Mouse (Mus musculus) thymus, adult 2 months (tissue): Measurements from ENCODE around the gene Irf2bp2. TPM values are rescaled to one million over a fixed set of nuclear protein-coding genes. Genes with fewer than 3 reads are reported as not detected.
"Not testable (repeated sequence)": the region's sequence is repeated elsewhere in the genome, so short reads cannot be mapped to it uniquely, and the experiment has no call there.

ENCODE experiments used
- DNase-seq: peaks from one replicate; pipeline ENCODE4 v3.0.0; 2021
- H3K27ac ChIP-seq: fragments of 200-500 bp; 2 replicates; pipeline ENCODE4 v1.5.1; 2012; ENCODE audit warnings: low read length, control low read depth; ENCODE audit not compliant: control insufficient read depth, insufficient read depth
- H3K27me3 ChIP-seq: fragments of 200-500 bp; 2 replicates; pipeline ENCODE4 v1.6.1; 2012; ENCODE audit warnings: mild to moderate bottlenecking, low read length, moderate library complexity, mixed read lengths; ENCODE audit not compliant: control insufficient read depth, insufficient read depth
- H3K36me3 ChIP-seq: fragments of 200-500 bp; 2 replicates; pipeline ENCODE4 v1.6.1; 2012; ENCODE audit warnings: mild to moderate bottlenecking, low read length, moderate library complexity; ENCODE audit not compliant: control insufficient read depth, insufficient read depth
- H3K4me1 ChIP-seq: fragments of 200-500 bp; replicated peaks from 2 replicates; pipeline ENCODE4 v1.6.1; 2012; ENCODE audit warnings: low read length; ENCODE audit not compliant: control insufficient read depth, insufficient read depth
- H3K4me3 ChIP-seq: fragments of 200-500 bp; 2 replicates; pipeline ENCODE4 v1.5.1; 2012; ENCODE audit warnings: mild to moderate bottlenecking, low read length, control low read depth, moderate library complexity; ENCODE audit not compliant: control insufficient read depth, insufficient read depth
- CTCF ChIP-seq: fragments of 200-500 bp; IDR thresholded peaks from 2 replicates; pipeline ENCODE4 v1.5.1; 2012; ENCODE audit warnings: mild to moderate bottlenecking, control low read depth, low read length, moderate library complexity, borderline replicate concordance; ENCODE audit not compliant: control insufficient read depth, poor library complexity, insufficient read depth; ENCODE audit errors: extremely low read depth
- POLR2A ChIP-seq: fragments of 200-500 bp; IDR thresholded peaks from 2 replicates; pipeline ENCODE4 v1.6.1; 2012; ENCODE audit warnings: mild to moderate bottlenecking, low read length, control low read depth, moderate library complexity; ENCODE audit not compliant: control insufficient read depth, poor library complexity, insufficient read depth; ENCODE audit errors: extremely low read depth
- WGBS: fragments of 180-500 bp; shearing (Covaris S2); methylation state at CpG from one replicate; pipeline ENCODE4 v1.1.7; 2018; 5-methylcytosine and 5-hydroxymethylcytosine counted together
- polyA plus RNA-seq: library from polyadenylated mRNA; depleted of rRNA; stranded (reverse); fragments of >200 nt; gene quantifications from 2 replicates; pipeline ENCODE4 v1.2.3, GENCODE M21; 2012

The Irf2bp2 gene
- polyA plus RNA-seq, 1 experiment: 71.7 TPM

- Histone ChIP-seq H3K4me1 (peaks cover 25% of the 10 kb centered on the region), H3K36me3 (no peaks in the 10 kb centered on the region), H3K27ac (no peak overlapping the region), H3K4me3 (no peak overlapping the region), H3K27me3 (no peaks in the 10 kb centered on the region)
- WGBS: 95% methylated on average over 11 of the region's 11 CpGs
- TF ChIP-seq CTCF (no peak), POLR2A (no peak)
- DNase-seq: no peak
These were observed 15.9 kb upstream of the Irf2bp2 start for GRCm38 (mm10) chr8:126609556-126610263.

GRCm38 (mm10) chr8:126603241-126603947, 9.6 kb upstream of the Irf2bp2 start:
- H3K4me3 ChIP-seq: no peak overlapping the region
- 69% methylated on average over 8 of the region's 8 CpGs for WGBS
- H3K4me1 ChIP-seq: peaks cover 14% of the 10 kb centered on the region
- H3K27me3 ChIP-seq: no peaks in the 10 kb centered on the region
- H3K36me3 ChIP-seq: no peaks in the 10 kb centered on the region
- no peak overlapping the region for H3K27ac ChIP-seq
- no peak for TF ChIP-seq CTCF
- TF ChIP-seq POLR2A: no peak
- no peak for DNase-seq

- DNase-seq: no peak
- Histone ChIP-seq H3K27me3 (no peaks in the 10 kb centered on the region), H3K27ac (no peak overlapping the region), H3K4me3 (no peak overlapping the region), H3K4me1 (peaks cover 14% of the 10 kb centered on the region), H3K36me3 (no peaks in the 10 kb centered on the region)
- TF ChIP-seq CTCF (no peak), POLR2A (no peak)
- 87% methylated on average over 8 of the region's 8 CpGs for WGBS
These were observed 8.9 kb upstream of the Irf2bp2 start for GRCm38 (mm10) chr8:126602641-126603040.

GRCm38 (mm10) chr8:126601325-126601724, 7.5 kb upstream of the Irf2bp2 start:
- Histone ChIP-seq H3K4me1 (peaks cover 21% of the 10 kb centered on the region), H3K27me3 (no peaks in the 10 kb centered on the region), H3K4me3 (no peak overlapping the region), H3K36me3 (no peaks in the 10 kb centered on the region), H3K27ac (no peak overlapping the region)
- DNase-seq: no peak
- 62% methylated on average over 5 of the region's 5 CpGs for WGBS
- no peak for TF ChIP-seq CTCF
- no peak for TF ChIP-seq POLR2A

GRCm38 (mm10) chr8:126600816-126601243, 7.0 kb upstream of the Irf2bp2 start:
- Histone ChIP-seq H3K4me1 (peaks cover 25% of the 10 kb centered on the region), H3K36me3 (no peaks in the 10 kb centered on the region), H3K27me3 (no peaks in the 10 kb centered on the region), H3K4me3 (no peak overlapping the region), H3K27ac (no peak overlapping the region)
- DNase-seq: no peak
- TF ChIP-seq CTCF (no peak), POLR2A (no peak)
- 89% methylated on average over 7 of the region's 7 CpGs for WGBS

- not testable (repeated sequence) for H3K27ac ChIP-seq, H3K27me3 ChIP-seq, H3K36me3 ChIP-seq, DNase-seq, H3K4me3 ChIP-seq
- peaks cover 30% of the 10 kb centered on the region for H3K4me1 ChIP-seq
- WGBS: 86% methylated on average over 6 of the region's 6 CpGs
These were observed 6.6 kb upstream of the Irf2bp2 start for GRCm38 (mm10) chr8:126600388-126600787.

GRCm38 (mm10) chr8:126599297-126599696, 5.5 kb upstream of the Irf2bp2 start:
- no peak for DNase-seq
- Histone ChIP-seq H3K36me3 (no peaks in the 10 kb centered on the region), H3K27ac (no peak overlapping the region), H3K4me1 (peaks cover 36% of the 10 kb centered on the region), H3K27me3 (no peaks in the 10 kb centered on the region), H3K4me3 (no peak overlapping the region)
- TF ChIP-seq CTCF (no peak), POLR2A (no peak)
- 97% methylated on average over 4 of the region's 4 CpGs for WGBS
